Mouse (Mus musculus): ENCODE results near the gene Dcst1.

Dcst1 gene

GRCm38 (mm10) chr3:89361675-89362074 lies 3.4 kb downstream of the Dcst1 start, which contains the start of gene Dcst2:
Gene Dcst2, plus strand, starts transcription at chr3:89361975.
- in situ Hi-C loops (cut with MboI): no loop called here

GRCm38 (mm10) chr3:89360237-89360636 lies 4.8 kb downstream of the Dcst1 start:
- in situ Hi-C loops (cut with MboI): no loop called here

GRCm38 (mm10) chr3:89359630-89360029 lies 5.4 kb downstream of the Dcst1 start:
- in situ Hi-C loops (cut with MboI): no loop called here

- in situ Hi-C loops (cut with MboI): no loop called here
Measured at GRCm38 (mm10) chr3:89356029-89356428, 9.0 kb downstream of the Dcst1 start.

- in situ Hi-C loops (cut with MboI): no loop called here
Measured at GRCm38 (mm10) chr3:89355512-89355902, 9.5 kb downstream of the Dcst1 start.

- in situ Hi-C loops (cut with MboI): no loop called here
Measured at GRCm38 (mm10) chr3:89354816-89355511, 10.1 kb downstream of the Dcst1 start.

GRCm38 (mm10) chr3:89351271-89351670 lies 13.8 kb downstream of the Dcst1 start:
- in situ Hi-C loops (cut with MboI): no loop called here

GRCm38 (mm10) chr3:89349869-89350501 lies 15.1 kb downstream of the Dcst1 start, which contains the start of gene Adam15:
Gene Adam15, minus strand, starts transcription at chr3:89349996.
- in situ Hi-C loops (cut with MboI): loop anchor here (10.0 kb wide), 1 partner anchor 135 kb away; no protein-coding TSS in a partner anchor

- in situ Hi-C loops (cut with MboI): loop anchor here (10.0 kb wide), 1 partner anchor 136 kb away; no protein-coding TSS in a partner anchor
Measured at GRCm38 (mm10) chr3:89348911-89349868, 15.9 kb downstream of the Dcst1 start.

- in situ Hi-C loops (cut with MboI): loop anchor here (10.0 kb wide), 1 partner anchor 137 kb away; no protein-coding TSS in a partner anchor
Measured at GRCm38 (mm10) chr3:89347916-89348315, 17.1 kb downstream of the Dcst1 start.

- in situ Hi-C loops (cut with MboI): loop anchor here (10.0 kb wide), 1 partner anchor 138 kb away; no protein-coding TSS in a partner anchor
Measured at GRCm38 (mm10) chr3:89346815-89347540, 18.1 kb downstream of the Dcst1 start.

- in situ Hi-C loops (cut with MboI): loop anchor here (10.0 kb wide), 1 partner anchor 142 kb away; no protein-coding TSS in a partner anchor
Measured at GRCm38 (mm10) chr3:89343279-89343678, 21.8 kb downstream of the Dcst1 start.

- in situ Hi-C loops (cut with MboI): loop anchor here (10.0 kb wide), 1 partner anchor 143 kb away; no protein-coding TSS in a partner anchor
Measured at GRCm38 (mm10) chr3:89341794-89342193, 23.3 kb downstream of the Dcst1 start.

GRCm38 (mm10) chr3:89340465-89340864 lies 24.6 kb downstream of the Dcst1 start:
- in situ Hi-C loops (cut with MboI): loop anchor here (10.0 kb wide), 1 partner anchor 144 kb away; no protein-coding TSS in a partner anchor

GRCm38 (mm10) chr3:89339416-89339815 lies 25.6 kb downstream of the Dcst1 start:
- in situ Hi-C loops (cut with MboI): no loop called here

GRCm38 (mm10) chr3:89337721-89338578 lies 27.1 kb downstream of the Dcst1 start, which contains the start of gene Efna4:
Gene Efna4, minus strand, starts transcription at chr3:89338028.
- in situ Hi-C loops (cut with MboI): no loop called here

- in situ Hi-C loops (cut with MboI): no loop called here
Measured at GRCm38 (mm10) chr3:89337062-89337720, 27.9 kb downstream of the Dcst1 start.

GRCm38 (mm10) chr3:89336529-89336928 lies 28.5 kb downstream of the Dcst1 start:
- in situ Hi-C loops (cut with MboI): no loop called here

GRCm38 (mm10) chr3:89333053-89333452 lies 32.0 kb downstream of the Dcst1 start:
- in situ Hi-C loops (cut with MboI): no loop called here

Measured in mature B cell (primary cell).